Mouse (Mus musculus) kidney, adult 2 months (tissue): ENCODE measurements around the gene Rtl9. TPM values are rescaled to one million over a fixed set of nuclear protein-coding genes. Genes with fewer than 3 reads are reported as not detected.
A peak's percentile ranks its signal among the peaks of the same experiment; 100 is the strongest.

ENCODE experiments used
- DNase-seq: peaks from one replicate; pipeline ENCODE4 v3.0.0; 2021
- H3K27ac ChIP-seq: fragments of 200-500 bp; 2 replicates; pipeline ENCODE4 v1.5.1; 2012; ENCODE audit warnings: low read depth, low read length, control low read depth, inconsistent platforms; ENCODE audit not compliant: insufficient read depth
- H3K27me3 ChIP-seq: fragments of 200-500 bp; replicated peaks from 2 replicates; pipeline ENCODE4 v1.6.1; 2012; ENCODE audit warnings: mild to moderate bottlenecking, moderate library complexity, low read length, inconsistent platforms; ENCODE audit not compliant: control insufficient read depth, insufficient read depth
- H3K36me3 ChIP-seq: fragments of 200-500 bp; 2 replicates; pipeline ENCODE4 v1.6.1; 2012; ENCODE audit warnings: mild to moderate bottlenecking, moderate library complexity, low read length, inconsistent platforms; ENCODE audit not compliant: control insufficient read depth, insufficient read depth
- H3K4me1 ChIP-seq: fragments of 200-500 bp; 2 replicates; pipeline ENCODE4 v1.6.1; 2011; ENCODE audit warnings: low read length; ENCODE audit not compliant: control insufficient read depth, insufficient read depth
- H3K4me3 ChIP-seq: fragments of 200-500 bp; 2 replicates; pipeline ENCODE4 v1.5.1; 2011; ENCODE audit warnings: mild to moderate bottlenecking, low read depth, low read length, control low read depth; ENCODE audit not compliant: insufficient read depth
- CTCF ChIP-seq: fragments of 200-500 bp; conservative IDR thresholded peaks from 2 replicates; pipeline ENCODE4 v1.5.1; 2011; ENCODE audit warnings: low read depth, mild to moderate bottlenecking, control low read depth, low read length, moderate library complexity, mixed read lengths; ENCODE audit not compliant: insufficient read depth, insufficient read length
- POLR2A ChIP-seq: fragments of 200-500 bp; IDR thresholded peaks from one replicate; pipeline ENCODE4 v1.6.1; 2011; ENCODE audit warnings: low read depth, low read length, control low read depth
- WGBS: fragments of 180-500 bp; shearing (Covaris S2); methylation state at CpG from one replicate; pipeline ENCODE4 v1.1.7; 2018; 5-methylcytosine and 5-hydroxymethylcytosine counted together
- polyA plus RNA-seq: library from polyadenylated mRNA; depleted of rRNA; stranded (reverse); fragments of >200 nt; gene quantifications from 2 replicates; pipeline ENCODE4 v1.2.3, GENCODE M21; 2012

Gene Rtl9
- polyA plus RNA-seq, 1 experiment = 0.05 TPM

GRCm38 (mm10) chrX:143066320-143067114 lies 32.9 kb upstream of the Rtl9 start:
- Histone ChIP-seq H3K27me3 (no peaks in the 10 kb centered on the region), H3K27ac (no peak overlapping the region), H3K4me3 (no peak overlapping the region), H3K4me1 (no peaks in the 10 kb centered on the region), H3K36me3 (no peaks in the 10 kb centered on the region)
- peak; percentile 7 for DNase-seq
- 54% methylated on average over 17 of the region's 17 CpGs for WGBS
- TF ChIP-seq POLR2A (no peak), CTCF (no peak)

- Histone ChIP-seq H3K27me3 (no peaks in the 10 kb centered on the region), H3K36me3 (no peaks in the 10 kb centered on the region), H3K4me3 (no peak overlapping the region), H3K4me1 (no peaks in the 10 kb centered on the region), H3K27ac (no peak overlapping the region)
- no peak for TF ChIP-seq POLR2A
- TF ChIP-seq CTCF = no peak
- DNase-seq = no peak
- 80% methylated on average over 1 of the region's 1 CpGs for WGBS
Observed at GRCm38 (mm10) chrX:143067115-143067514, 32.3 kb upstream of the Rtl9 start.

GRCm38 (mm10) chrX:143067576-143067975 lies 31.8 kb upstream of the Rtl9 start:
- H3K27ac ChIP-seq = no peak overlapping the region
- no peaks in the 10 kb centered on the region for H3K36me3 ChIP-seq
- DNase-seq = no peak
- H3K4me3 ChIP-seq = no peak overlapping the region
- WGBS = 41% methylated on average over 5 of the region's 5 CpGs
- no peak for TF ChIP-seq CTCF
- TF ChIP-seq POLR2A = no peak
- H3K4me1 ChIP-seq = no peaks in the 10 kb centered on the region
- H3K27me3 ChIP-seq = no peaks in the 10 kb centered on the region

DNA sequence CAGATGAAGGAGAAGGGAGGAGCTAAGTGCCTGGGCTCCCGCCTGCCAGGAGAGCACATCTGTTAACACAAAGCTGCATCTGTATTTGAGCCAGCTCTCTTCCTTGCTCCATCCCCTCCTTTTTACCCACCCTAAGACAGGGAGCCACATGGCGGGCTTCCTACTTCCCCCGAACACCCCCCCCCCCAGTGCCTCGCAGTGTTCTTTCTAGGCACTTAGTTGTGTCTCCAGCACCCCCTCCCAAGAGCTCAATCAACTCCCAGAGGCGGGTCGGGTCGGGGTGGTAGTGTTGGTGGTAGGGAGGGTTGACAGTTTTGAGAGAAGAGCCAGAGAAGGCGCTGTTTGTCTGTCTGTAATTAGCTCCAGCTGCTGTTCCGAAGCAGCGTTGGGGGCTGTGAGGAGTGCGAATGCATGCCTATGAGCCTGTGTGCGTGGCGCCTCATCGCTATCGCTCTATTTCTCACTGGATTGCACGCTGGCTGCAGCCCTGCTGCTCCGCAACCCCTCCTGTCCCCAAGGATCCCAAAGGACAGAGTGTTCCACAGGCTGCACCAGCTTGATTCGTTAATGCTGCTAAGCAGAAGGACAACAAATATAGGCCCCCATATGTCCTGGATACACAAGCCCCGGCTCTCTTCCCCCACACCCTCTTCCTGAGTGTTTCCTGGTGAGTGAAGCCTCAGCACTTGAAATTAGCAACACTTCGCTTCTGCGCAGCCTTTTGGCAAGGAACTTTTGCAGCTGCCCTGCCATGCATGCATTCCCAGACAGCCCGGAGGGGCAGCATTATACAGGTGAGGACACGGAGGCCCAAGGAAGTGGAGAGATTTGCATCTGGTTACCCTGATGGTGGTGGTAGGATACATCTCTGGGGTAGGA lies 18.7 kb upstream of the Rtl9 start:
- no peak for TF ChIP-seq CTCF
- no peak for TF ChIP-seq POLR2A
- H3K36me3 ChIP-seq = no peaks in the 10 kb centered on the region
- 6% methylated on average over 22 of the region's 23 CpGs for WGBS
- no peak for DNase-seq
- no peak overlapping the region for H3K27ac ChIP-seq
- H3K27me3 ChIP-seq = no peaks in the 10 kb centered on the region
- H3K4me1 ChIP-seq = no peaks in the 10 kb centered on the region
- no peak overlapping the region for H3K4me3 ChIP-seq

DNA sequence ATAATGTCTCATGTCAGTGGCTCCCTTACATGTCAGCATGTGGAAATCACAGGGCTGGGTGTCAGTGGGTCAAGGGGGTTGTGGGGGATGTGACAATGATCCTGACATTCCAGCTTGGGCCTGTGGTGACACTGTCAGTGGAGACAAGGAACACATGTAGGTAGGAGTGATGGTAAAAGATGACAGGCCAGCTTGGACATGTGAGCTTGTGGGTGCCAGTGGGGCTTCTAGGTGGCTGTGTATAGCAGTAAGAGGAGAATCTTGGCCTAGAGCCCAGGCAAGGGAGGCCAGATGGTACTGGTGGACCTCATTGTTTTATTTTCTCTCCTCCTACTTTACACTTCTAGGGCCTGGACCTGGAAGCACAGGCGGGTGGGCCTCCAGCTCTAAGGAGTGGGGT lies 16.7 kb upstream of the Rtl9 start:
- Histone ChIP-seq H3K4me3 (no peak overlapping the region), H3K36me3 (no peaks in the 10 kb centered on the region), H3K27me3 (no peaks in the 10 kb centered on the region), H3K4me1 (no peaks in the 10 kb centered on the region), H3K27ac (no peak overlapping the region)
- no peak for DNase-seq
- TF ChIP-seq CTCF (no peak), POLR2A (no peak)
- WGBS = 88% methylated on average over 1 of the region's 1 CpGs

- no peaks in the 10 kb centered on the region for H3K27me3 ChIP-seq
- DNase-seq = no peak
- H3K4me3 ChIP-seq = no peak overlapping the region
- H3K36me3 ChIP-seq = no peaks in the 10 kb centered on the region
- no peaks in the 10 kb centered on the region for H3K4me1 ChIP-seq
- H3K27ac ChIP-seq = no peak overlapping the region
- TF ChIP-seq POLR2A (no peak), CTCF (no peak)
- 58% methylated on average over 7 of the region's 7 CpGs for WGBS
Observed at GRCm38 (mm10) chrX:143088225-143088624, 11.2 kb upstream of the Rtl9 start.

GRCm38 (mm10) chrX:143090904-143091588 lies 8.3 kb upstream of the Rtl9 start:
- no peaks in the 10 kb centered on the region for H3K36me3 ChIP-seq
- DNase-seq = no peak
- WGBS = 56% methylated on average over 6 of the region's 6 CpGs
- H3K4me3 ChIP-seq = no peak overlapping the region
- H3K27ac ChIP-seq = no peak overlapping the region
- no peaks in the 10 kb centered on the region for H3K27me3 ChIP-seq
- no peaks in the 10 kb centered on the region for H3K4me1 ChIP-seq
- no peak for TF ChIP-seq POLR2A
